Mouse (Mus musculus) kidney, embryonic 14.5 days (tissue): ENCODE data around the gene Atxn2. TPM values are rescaled to one million over a fixed set of nuclear protein-coding genes. Genes with fewer than 3 reads are reported as not detected.

Experiments
- ATAC-seq: fragments of 200-750 bp; cut with Nextera tagmentation; 2 replicates; pipeline ENCODE4 v1.8.0; 2017; ENCODE audit warnings: moderate number of reproducible peaks, mild to moderate bottlenecking, moderate TSS enrichment, moderate library complexity; ENCODE audit not compliant: low FRiP score, low TSS enrichment
- H3K27ac ChIP-seq: fragments of 300-500 bp; sonication (generic); 2 replicates; pipeline ENCODE4 v1.5.1; 2014; ENCODE audit warnings: low read depth, mild to moderate bottlenecking, low read length, moderate library complexity, mixed read lengths
- H3K27me3 ChIP-seq: fragments of 300-500 bp; sonication (generic); 2 replicates; pipeline ENCODE4 v1.6.1; 2014; ENCODE audit warnings: mild to moderate bottlenecking, low read length; ENCODE audit not compliant: control insufficient read depth, insufficient read depth
- H3K36me3 ChIP-seq: fragments of 300-500 bp; sonication (generic); 2 replicates; pipeline ENCODE4 v1.6.1; 2014; ENCODE audit warnings: low read length, mixed read lengths; ENCODE audit not compliant: control insufficient read depth, insufficient read depth
- H3K4me1 ChIP-seq: fragments of 300-500 bp; sonication (generic); 2 replicates; pipeline ENCODE4 v1.6.1; 2014; ENCODE audit warnings: low read length, mixed read lengths; ENCODE audit not compliant: control insufficient read depth, insufficient read depth
- H3K4me2 ChIP-seq: fragments of 300-500 bp; sonication (generic); replicated peaks from 2 replicates; pipeline ENCODE4 v1.6.1; 2014; ENCODE audit warnings: low read depth, mild to moderate bottlenecking, low read length
- H3K4me3 ChIP-seq: fragments of 300-500 bp; sonication (generic); 2 replicates; pipeline ENCODE4 v1.5.1; 2014; ENCODE audit warnings: mild to moderate bottlenecking, low read length
- H3K9ac ChIP-seq: fragments of 300-500 bp; sonication (generic); 2 replicates; pipeline ENCODE4 v1.6.1; 2014; ENCODE audit warnings: low read depth, mild to moderate bottlenecking, low read length, moderate library complexity
- H3K9me3 ChIP-seq: fragments of 300-500 bp; sonication (generic); 2 replicates; pipeline ENCODE4 v1.6.1; 2016; ENCODE audit warnings: low read length; ENCODE audit not compliant: control insufficient read depth
- whole genome bisulfite sequencing: fragments of 180-500 bp; shearing (Covaris S2); extraction: QIAGEN DNeasy Blood & Tissue Kit; methylation state at CpG from one replicate; pipeline ENCODE4 v1.1.7; 2014; 5-methylcytosine and 5-hydroxymethylcytosine counted together
- polyA plus RNA-seq: library from polyadenylated mRNA; unstranded; fragments of >200 nt; fragmentation: Nextera tagmentation; extraction: Ambion mirVana; gene quantifications from 2 replicates; pipeline ENCODE4 v1.2.1, GENCODE M21; 2014

Atxn2 gene
- polyA plus RNA-seq, 1 experiment from 2014 or later = 76.6 TPM

- Histone ChIP-seq H3K27ac (no peak overlapping the region), H3K27me3 (no peaks in the 10 kb centered on the region), H3K4me3 (no peak overlapping the region), H3K9me3 (no peaks in the 10 kb centered on the region), H3K9ac (no peak overlapping the region), H3K36me3 (peaks cover 89% of the 10 kb centered on the region), H3K4me1 (no peaks in the 10 kb centered on the region), H3K4me2 (no peak overlapping the region)
- peak; percentile 43; the same call in 1 of the 2 replicates for ATAC-seq
- WGBS = 65% methylated on average over 3 of the region's 3 CpGs
Measured at GRCm38 (mm10) chr5:121815067-121815466, 103.9 kb downstream of the Atxn2 start.

GRCm38 (mm10) chr5:121815867-121816380, 104.8 kb downstream of the Atxn2 start:
- Histone ChIP-seq H3K27ac (no peak overlapping the region), H3K9me3 (no peaks in the 10 kb centered on the region), H3K4me3 (no peak overlapping the region), H3K4me1 (no peaks in the 10 kb centered on the region), H3K27me3 (no peaks in the 10 kb centered on the region), H3K36me3 (peaks cover 92% of the 10 kb centered on the region), H3K9ac (no peak overlapping the region), H3K4me2 (no peak overlapping the region)
- 87% methylated on average over 8 of the region's 8 CpGs for WGBS
- ATAC-seq = no peak

GRCm38 (mm10) chr5:121816611-121817010, 105.5 kb downstream of the Atxn2 start:
- H3K4me3 ChIP-seq = no peak overlapping the region
- H3K4me2 ChIP-seq = no peak overlapping the region
- no peaks in the 10 kb centered on the region for H3K27me3 ChIP-seq
- no peak for ATAC-seq
- H3K36me3 ChIP-seq = peaks cover 92% of the 10 kb centered on the region
- WGBS = 92% methylated on average over 2 of the region's 2 CpGs
- H3K27ac ChIP-seq = no peak overlapping the region
- no peaks in the 10 kb centered on the region for H3K4me1 ChIP-seq
- no peaks in the 10 kb centered on the region for H3K9me3 ChIP-seq
- no peak overlapping the region for H3K9ac ChIP-seq

- no peak overlapping the region for H3K9ac ChIP-seq
- H3K4me1 ChIP-seq = no peaks in the 10 kb centered on the region
- no peak overlapping the region for H3K4me2 ChIP-seq
- ATAC-seq = no peak
- H3K36me3 ChIP-seq = peaks cover 84% of the 10 kb centered on the region
- no peak overlapping the region for H3K4me3 ChIP-seq
- H3K9me3 ChIP-seq = no peaks in the 10 kb centered on the region
- no peak overlapping the region for H3K27ac ChIP-seq
- no peaks in the 10 kb centered on the region for H3K27me3 ChIP-seq
- 87% methylated on average over 9 of the region's 9 CpGs for WGBS
Measured at GRCm38 (mm10) chr5:121817551-121817950, 106.4 kb downstream of the Atxn2 start.

- ATAC-seq = no peak
- Histone ChIP-seq H3K27me3 (no peaks in the 10 kb centered on the region), H3K27ac (no peak overlapping the region)
Measured at GRCm38 (mm10) chr5:121818401-121818800, 107.3 kb downstream of the Atxn2 start.

GRCm38 (mm10) chr5:121818862-121819261, 107.7 kb downstream of the Atxn2 start:
- peaks cover 78% of the 10 kb centered on the region for H3K36me3 ChIP-seq
- 88% methylated on average over 4 of the region's 4 CpGs for WGBS
- H3K9me3 ChIP-seq = no peaks in the 10 kb centered on the region
- H3K4me1 ChIP-seq = no peaks in the 10 kb centered on the region
- no peak overlapping the region for H3K9ac ChIP-seq
- H3K27ac ChIP-seq = no peak overlapping the region
- no peak overlapping the region for H3K4me2 ChIP-seq
- no peak for ATAC-seq
- no peak overlapping the region for H3K4me3 ChIP-seq
- no peaks in the 10 kb centered on the region for H3K27me3 ChIP-seq

More at GRCm38 (mm10) chr5:121818401-121818800, 107.3 kb downstream of the Atxn2 start:
- WGBS = 91% methylated on average over 7 of the region's 7 CpGs
- no peak overlapping the region for H3K4me2 ChIP-seq
- H3K9me3 ChIP-seq = no peaks in the 10 kb centered on the region
- H3K4me3 ChIP-seq = no peak overlapping the region
- H3K4me1 ChIP-seq = no peaks in the 10 kb centered on the region
- H3K36me3 ChIP-seq = peaks cover 79% of the 10 kb centered on the region
- no peak overlapping the region for H3K9ac ChIP-seq

GRCm38 (mm10) chr5:121819559-121819958, 108.4 kb downstream of the Atxn2 start:
- Histone ChIP-seq H3K4me3 (no peak overlapping the region), H3K36me3 (peaks cover 75% of the 10 kb centered on the region), H3K27me3 (no peaks in the 10 kb centered on the region), H3K27ac (no peak overlapping the region), H3K9ac (no peak overlapping the region), H3K9me3 (no peaks in the 10 kb centered on the region), H3K4me1 (no peaks in the 10 kb centered on the region), H3K4me2 (no peak overlapping the region)
- no peak for ATAC-seq
- WGBS = 96% methylated on average over 5 of the region's 5 CpGs

GRCm38 (mm10) chr5:121820161-121820560, 109.0 kb downstream of the Atxn2 start:
- Histone ChIP-seq H3K27me3 (no peaks in the 10 kb centered on the region), H3K9ac (no peak overlapping the region), H3K9me3 (no peaks in the 10 kb centered on the region), H3K4me2 (no peak overlapping the region), H3K27ac (no peak overlapping the region), H3K4me1 (no peaks in the 10 kb centered on the region), H3K4me3 (no peak overlapping the region), H3K36me3 (peaks cover 75% of the 10 kb centered on the region)
- ATAC-seq = no peak
- WGBS = 86% methylated on average over 2 of the region's 2 CpGs

GRCm38 (mm10) chr5:121820657-121821056, 109.5 kb downstream of the Atxn2 start:
- ATAC-seq = no peak
- H3K36me3 ChIP-seq = peaks cover 72% of the 10 kb centered on the region

More at GRCm38 (mm10) chr5:121820657-121821056, 109.5 kb downstream of the Atxn2 start:
- no peak overlapping the region for H3K4me2 ChIP-seq
- H3K9ac ChIP-seq = no peak overlapping the region
- WGBS = 86% methylated on average over 3 of the region's 3 CpGs
- no peak overlapping the region for H3K27ac ChIP-seq
- H3K9me3 ChIP-seq = no peaks in the 10 kb centered on the region
- H3K4me1 ChIP-seq = no peaks in the 10 kb centered on the region
- H3K27me3 ChIP-seq = no peaks in the 10 kb centered on the region
- no peak overlapping the region for H3K4me3 ChIP-seq
